Mouse (Mus musculus) G1E (cell line): ENCODE data around the gene Sowahb.

ENCODE experiments used
- CTCF ChIP-seq: IDR thresholded peaks from 2 replicates; pipeline ENCODE4 v1.5.1; 2012; ENCODE audit warnings: low read depth, low read length, inconsistent platforms, mixed read lengths
- POLR2AphosphoS5 ChIP-seq: IDR thresholded peaks from 2 replicates; pipeline ENCODE4 v1.6.1; 2012; ENCODE audit warnings: low read depth, low read length, inconsistent platforms; ENCODE audit not compliant: insufficient replicate concordance

DNA sequence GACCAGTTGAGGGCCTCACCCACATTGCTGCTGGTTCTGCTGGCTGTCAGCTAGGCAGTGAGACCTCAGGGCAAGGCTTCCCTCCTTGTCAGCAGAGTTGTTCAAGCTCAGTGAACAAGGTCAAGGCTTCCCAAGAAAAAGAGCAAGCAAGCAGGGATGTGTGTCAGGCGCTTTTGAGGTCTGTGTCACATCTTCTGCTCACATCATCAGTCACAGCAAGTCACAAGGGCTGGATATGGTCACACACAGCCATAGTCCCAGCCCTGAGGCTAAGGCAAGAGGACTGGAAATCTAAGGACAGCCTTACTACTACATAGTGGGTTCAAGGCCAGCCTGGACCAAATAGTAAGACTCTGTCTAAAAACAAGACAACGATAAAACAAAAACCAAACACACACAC lies 50.0 kb downstream of the Sowahb start:
- TF ChIP-seq CTCF (no peak), POLR2AphosphoS5 (no peak)
